Mouse (Mus musculus) mature B cell (primary cell): ENCODE results near the gene Bpifa3.
"Not testable (repeated sequence)": the region's sequence is repeated elsewhere in the genome, so short reads cannot be mapped to it uniquely, and the experiment has no call there.

Experiments used
- in situ Hi-C: fragments of 300-500 bp; cut with MboI; formaldehyde crosslinking; loops from 2 replicates; pipeline ENCODE4 v1.14.3; 2019

The Bpifa3 gene

DNA sequence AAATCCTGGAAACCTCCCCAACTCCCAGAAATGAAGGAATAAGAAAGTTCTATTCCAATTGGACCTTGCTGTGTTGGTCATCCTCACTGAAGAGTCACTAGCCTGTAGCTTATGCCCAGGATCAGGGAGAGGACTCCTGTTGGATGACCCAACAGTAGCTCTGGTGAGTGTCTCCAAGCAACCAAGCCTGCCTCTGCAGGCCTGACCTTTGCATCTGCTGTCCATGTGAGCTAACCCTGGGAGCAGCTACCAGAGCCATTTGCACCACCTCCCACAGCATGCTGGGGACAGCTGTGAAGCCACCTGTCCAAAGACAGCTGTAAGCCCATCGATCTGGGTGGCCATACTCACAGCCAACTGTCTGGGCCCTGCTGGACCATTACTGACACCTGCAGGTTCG is at the start of gene Bpifa3:
TSS of gene Bpifa3 (plus strand) at position 217 of the 400 bp plus-strand sequence.
- in situ Hi-C loops = no loop called here

DNA sequence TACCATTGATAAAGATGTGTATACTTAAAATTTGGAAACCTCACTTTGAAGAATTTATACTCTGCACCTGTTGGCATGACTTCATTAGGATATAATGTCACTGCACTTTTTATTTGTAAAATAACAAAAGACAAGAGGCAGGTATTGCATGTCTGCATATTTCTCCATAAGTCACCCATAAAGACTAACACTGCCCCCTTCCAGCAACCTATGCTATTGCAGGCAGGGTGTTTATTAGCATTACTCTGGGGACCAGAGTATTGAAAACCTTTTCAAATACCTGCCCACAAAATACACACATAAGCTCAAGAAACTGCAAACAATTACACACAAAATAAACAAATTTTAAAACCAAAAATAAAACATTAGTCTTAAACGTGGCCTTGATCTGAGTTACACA is 32.4 kb upstream of the Bpifa3 start:
- in situ Hi-C loops = no loop called here

DNA sequence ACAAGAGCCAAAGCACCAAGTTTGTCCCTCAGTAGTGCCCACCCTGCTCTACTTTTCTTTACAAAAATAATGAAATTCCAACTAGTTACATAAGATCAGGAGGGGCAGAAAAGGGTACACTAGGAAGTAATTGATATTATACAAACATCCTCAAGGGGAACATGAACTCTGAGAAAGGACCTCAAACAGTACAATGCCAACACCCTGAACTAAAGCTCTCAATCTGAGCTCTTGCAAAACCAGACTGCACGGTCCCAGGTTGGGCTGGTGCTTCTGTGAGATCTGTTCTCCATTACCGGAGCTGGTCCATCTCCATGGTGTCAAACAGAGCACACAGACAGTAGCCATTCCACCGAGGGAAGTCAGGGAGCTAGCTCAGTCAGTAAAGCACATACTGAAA is 12.8 kb upstream of the Bpifa3 start:
- in situ Hi-C loops = no loop called here

DNA sequence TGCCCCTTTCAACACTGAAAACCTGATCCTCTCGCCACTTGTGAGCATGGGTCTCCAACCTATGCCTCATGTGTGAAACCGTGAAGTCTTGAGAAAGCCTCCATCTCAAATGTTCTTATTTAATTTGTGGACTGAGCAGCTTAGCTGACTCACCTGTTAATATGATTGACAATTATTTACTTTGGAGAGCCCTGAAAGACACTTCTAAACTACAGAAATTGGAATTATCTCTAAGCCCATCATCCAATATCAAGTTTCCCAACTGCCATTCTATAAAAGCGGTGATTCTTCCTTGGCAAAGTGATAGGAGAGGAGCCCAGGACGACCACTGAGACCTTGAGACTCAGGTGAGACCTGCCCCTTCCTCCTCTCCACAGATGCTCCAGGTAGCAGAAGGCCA is 12.4 kb downstream of the Bpifa3 start, which contains the start of gene Bpifa1:
TSS of gene Bpifa1 (plus strand) at position 301 of the 400 bp plus-strand sequence.
- in situ Hi-C loops = no loop called here

DNA sequence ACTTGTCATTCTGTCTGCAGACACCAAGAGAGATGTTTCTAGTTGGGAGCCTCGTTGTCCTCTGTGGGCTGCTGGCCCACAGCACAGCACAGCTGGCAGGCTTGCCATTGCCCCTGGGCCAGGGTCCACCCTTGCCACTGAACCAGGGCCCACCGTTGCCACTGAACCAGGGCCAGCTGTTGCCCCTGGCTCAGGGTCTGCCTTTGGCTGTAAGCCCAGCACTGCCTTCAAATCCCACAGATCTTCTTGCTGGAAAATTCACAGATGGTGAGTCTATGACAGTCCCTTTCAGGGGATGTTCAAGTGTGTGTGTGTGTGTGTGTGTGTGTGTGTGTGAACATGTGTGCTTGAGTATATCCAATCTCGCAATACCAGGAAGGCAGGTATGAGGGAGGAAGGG is 13.6 kb downstream of the Bpifa3 start:
- in situ Hi-C loops = no loop called here

DNA sequence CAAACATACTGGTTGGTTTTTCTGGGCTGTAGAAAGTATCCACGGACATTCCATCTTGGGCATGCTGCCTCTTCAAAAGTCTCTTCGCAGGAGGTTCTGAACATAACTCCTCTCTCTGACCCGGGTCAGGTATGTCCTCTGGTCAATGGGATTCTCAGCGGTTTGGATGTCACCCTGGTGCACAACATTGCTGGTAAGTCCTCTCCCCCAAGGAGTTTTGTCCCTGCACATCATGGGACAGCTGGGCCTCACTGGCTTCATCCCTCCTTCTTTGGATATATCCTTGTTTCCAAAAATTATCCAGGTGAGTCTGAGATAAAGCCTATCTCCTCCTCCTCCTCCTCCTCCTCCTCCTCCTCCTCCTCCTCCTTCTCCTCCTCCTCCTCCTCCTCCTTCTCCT is 17.4 kb downstream of the Bpifa3 start:
- in situ Hi-C loops = no loop called here

DNA sequence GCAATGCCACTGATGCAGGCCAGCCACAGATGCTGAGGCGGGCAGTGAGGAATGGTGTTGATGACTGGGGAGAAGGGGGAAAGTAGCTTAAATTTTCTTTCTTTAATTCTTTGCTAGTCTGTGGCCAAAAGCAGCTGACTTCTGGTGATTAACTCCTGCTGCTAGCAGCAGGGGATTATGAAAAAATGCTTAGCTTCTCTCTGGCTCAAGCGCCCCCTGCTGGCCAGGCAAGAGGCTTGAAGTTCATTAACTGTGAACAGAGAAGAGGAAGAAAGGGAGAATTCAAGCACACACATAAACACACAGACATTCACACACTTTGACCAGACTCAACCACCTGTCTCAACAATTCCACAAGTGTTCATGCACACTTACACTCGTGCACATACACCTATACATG is 28.3 kb downstream of the Bpifa3 start:
- in situ Hi-C loops = no loop called here

DNA sequence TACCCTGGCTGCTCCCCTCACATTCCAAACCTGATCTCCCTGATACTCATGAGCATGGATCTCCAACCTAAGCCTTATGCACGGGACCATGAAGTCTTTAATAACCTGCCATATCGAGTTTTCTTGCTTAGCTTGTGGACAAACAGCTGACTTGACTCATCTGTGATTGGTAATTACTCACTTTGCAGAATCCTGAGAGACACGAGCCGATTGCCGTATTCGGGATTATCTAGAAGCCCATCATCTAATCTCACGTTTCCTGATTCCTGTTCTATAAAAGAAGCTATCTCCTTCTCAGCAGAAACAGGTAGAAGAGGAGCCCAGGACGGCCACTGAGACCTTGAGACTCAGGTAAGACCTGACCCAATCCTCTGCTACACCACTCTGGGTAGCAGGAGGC is 32.2 kb downstream of the Bpifa3 start, which contains the start of gene Bpifa5:
TSS of gene Bpifa5 (plus strand) at position 301 of the 400 bp plus-strand sequence.
- in situ Hi-C loops = no loop called here

DNA sequence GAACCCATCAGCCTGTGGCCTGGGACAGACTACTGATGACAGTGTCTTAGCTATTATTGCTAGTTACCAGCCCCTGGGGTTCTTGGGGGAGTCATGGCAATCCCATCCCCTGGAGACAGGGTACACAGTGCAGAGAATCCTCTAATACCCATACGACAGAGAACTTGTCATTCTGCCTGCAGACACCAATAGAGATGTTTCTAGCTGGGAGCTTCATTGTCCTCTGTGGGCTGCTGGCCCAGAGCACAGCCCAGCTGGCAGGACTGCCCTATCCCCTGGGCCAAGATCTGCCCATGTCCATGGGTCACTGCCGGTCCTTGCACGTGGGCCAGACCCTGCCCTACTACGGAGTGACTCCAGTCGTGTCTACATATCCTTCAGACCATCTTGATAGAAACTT is 33.2 kb downstream of the Bpifa3 start:
- in situ Hi-C loops = no loop called here

DNA sequence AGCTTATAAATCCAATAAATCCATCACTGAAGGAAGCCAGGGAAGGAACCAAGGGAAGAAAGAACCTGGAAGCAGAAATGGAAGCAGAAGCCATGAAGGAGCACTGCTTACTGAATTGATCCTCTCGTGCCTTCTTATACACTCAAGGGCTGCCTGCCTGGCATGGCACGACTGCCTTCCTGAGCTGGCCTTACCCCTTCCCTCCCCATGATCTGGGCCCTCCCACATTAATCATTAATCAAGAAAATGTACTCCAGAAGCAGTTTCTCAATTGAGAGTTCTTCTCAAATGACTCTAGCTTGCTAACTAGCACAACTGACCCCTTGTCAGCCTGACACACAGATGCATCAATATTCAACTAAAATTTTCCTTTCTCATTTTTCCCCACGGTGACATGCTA is 39.0 kb downstream of the Bpifa3 start:
- in situ Hi-C loops = no loop called here

DNA sequence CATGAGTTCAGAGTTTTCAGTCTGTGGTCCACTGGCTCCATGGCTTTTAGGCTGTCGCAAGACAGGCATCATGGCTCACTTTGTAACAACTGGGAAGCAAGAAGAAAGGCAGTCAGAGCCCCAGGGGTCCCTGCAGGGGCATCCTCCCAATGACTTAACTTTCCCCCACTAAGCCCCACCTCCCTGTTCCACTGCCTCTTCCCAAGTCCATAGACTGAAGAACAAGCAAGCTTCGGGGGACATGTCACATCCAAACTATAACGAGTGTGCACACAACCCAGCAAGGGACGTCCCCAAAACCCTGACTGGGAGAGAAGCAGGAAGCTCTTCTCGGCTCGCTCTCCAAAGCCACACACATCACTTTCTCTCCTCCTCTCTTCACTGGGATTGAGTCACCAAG is 41.5 kb downstream of the Bpifa3 start:
- in situ Hi-C loops = no loop called here

DNA sequence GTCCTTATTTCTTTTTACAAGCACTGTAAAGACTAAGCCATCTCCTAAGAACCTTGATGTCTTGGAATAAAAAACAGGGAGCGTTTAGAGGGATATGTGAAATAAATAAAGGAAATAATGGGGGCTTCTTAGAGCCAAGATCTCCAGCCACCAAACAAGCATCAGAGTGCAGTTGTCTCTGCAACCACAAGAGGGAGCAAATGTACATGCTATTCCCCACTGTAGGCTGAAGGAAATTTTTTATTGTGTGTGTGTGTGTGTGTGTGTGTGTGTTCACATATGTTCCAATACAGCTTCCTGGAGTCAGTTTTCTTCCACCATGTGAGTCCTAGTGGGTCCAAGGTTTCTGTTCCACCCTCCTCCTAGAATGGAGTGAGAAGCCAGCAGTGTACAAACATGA is 43.2 kb downstream of the Bpifa3 start:
- in situ Hi-C loops = no loop called here

DNA sequence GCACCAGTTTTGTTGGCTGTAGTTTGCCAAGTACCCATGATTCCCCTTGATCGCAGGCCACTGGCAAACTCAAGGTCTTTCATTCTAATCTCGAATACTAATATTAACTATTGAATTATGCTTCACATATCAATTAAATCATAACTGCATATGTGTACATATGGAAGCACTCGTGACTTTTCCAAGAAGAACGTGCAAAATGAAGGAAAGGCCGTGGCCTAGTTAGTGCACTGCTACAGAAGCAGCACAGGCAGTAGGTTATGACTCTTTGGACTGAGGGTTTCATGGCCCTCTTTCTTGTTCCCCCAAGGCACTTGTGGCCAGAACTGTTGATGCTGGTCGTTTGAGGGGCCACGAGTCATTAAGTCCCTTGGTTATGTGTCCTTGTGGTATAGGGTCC is 51.8 kb downstream of the Bpifa3 start:
- in situ Hi-C loops = not testable (repeated sequence)

DNA sequence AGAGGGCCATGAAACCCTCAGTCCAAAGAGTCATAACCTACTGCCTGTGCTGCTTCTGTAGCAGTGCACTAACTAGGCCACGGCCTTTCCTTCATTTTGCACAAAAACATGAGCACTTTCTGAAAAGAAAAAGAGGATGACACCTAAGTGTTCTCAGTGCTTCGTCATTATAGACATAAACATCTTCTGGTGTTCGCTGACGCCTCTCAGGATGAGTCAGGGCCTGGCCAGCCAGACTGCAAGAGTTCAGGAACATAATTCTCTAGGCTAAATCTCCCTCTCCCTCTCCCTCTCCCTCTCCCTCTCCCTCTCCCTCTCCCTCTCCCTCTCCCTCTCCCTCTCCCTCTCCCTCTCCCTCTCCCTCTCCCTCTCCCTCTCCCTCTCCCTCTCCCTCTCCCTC is 52.9 kb downstream of the Bpifa3 start:
- in situ Hi-C loops = not testable (repeated sequence)

DNA sequence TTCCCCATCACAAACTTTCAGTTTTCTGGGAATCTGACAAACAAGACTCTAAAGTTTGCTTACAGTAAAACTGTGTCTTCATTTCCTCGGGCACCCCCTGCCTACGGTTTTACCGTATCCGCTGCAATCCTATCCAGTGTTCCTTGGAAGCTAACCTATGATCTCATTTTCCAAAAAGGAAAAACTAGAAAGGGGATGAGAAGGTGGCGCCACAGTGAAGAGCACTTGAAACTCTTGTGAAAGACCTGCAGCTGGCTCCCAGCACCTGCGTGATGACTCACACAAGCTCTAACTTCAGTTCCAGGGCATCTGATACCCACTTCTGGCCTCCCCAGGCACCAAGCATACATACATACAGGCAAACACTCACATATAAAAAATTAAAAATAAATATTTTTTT is 55.2 kb downstream of the Bpifa3 start:
- in situ Hi-C loops = no loop called here

DNA sequence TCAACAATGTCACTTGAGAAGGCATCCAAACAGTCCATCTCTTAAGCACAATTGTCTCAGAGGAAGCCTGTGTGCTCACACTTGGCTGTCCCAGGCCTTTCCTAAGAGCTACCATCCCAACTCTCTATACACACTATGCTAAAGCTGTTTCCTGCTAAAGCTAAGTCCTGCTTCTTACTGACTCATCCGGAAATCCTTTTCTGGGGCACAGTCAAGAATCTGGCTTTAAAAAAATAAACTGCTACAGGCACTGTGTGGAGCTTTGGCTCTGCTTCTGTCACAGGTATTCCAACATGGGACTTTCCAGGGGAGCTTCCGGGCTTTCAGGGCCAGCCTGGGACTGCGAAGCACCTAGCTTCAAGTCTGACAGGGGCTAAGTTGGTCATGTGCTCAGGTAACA is 55.6 kb downstream of the Bpifa3 start:
- in situ Hi-C loops = no loop called here

DNA sequence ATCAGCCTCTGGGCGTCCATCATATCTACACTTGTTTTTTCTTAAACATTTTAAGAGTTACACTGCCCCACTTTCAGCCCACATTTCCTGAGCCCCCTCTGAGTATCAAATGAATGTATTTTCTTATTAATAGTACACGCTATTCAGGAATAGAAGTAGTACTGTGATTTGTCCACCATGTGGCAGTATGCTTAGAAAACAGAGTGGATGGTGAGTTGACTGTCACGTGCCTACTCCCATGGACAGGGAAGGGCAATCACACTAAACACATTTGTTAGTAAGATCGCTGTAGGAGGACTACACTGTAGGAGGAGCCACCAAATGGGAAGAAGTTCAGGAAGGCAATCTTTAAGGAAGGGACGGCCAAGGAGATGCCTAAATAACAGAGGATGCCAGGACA is 57.3 kb downstream of the Bpifa3 start:
- in situ Hi-C loops = no loop called here
